Mouse (Mus musculus): ENCODE results near the gene Ube2d3.

DNA sequence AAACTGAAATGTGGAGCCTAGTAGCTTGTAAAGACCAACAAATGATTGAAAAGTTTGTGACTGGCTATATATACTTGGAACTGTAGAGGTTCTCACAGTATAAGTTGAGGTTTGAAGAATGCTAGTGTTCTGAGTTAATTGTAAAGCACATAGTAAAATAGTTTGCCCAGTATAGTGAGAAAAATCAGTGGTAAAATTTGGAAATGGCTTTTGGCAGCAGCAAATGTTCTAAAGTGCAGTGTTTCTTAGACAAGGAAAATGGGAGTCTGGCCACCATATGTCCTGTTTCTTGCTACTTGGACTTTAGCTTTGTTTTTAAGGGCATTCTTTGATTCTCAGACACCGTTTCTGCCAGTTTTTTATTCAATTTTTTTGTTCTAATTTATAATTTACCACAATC lies 30.5 kb downstream of the Ube2d3 start:
- no peak for TF ChIP-seq CTCF (IDR thresholded peaks at IDR 0.05; ENCODE audit: borderline replicate concordance, insufficient read depth, low read depth, low read length)
- no peak for TF ChIP-seq POLR2A (IDR thresholded peaks at IDR 0.05; ENCODE audit: borderline replicate concordance, insufficient read depth, low read length)

Data from cerebellum, adult 2 months (tissue).